Mouse (Mus musculus) left cerebral cortex, postnatal 4 days (tissue): ENCODE measurements at regions not wholly inside any gene's neighbourhood (a gene's known extent, or its start where the extent isn't known, plus 50 kb on each side); places are given as distances from the start of the nearest gene placed in this dataset.

Source experiments
- DNase-seq: peaks from one replicate; pipeline ENCODE4 v3.0.0-alpha.2; 2022
- intact Hi-C: fragments of 180-260 bp; cut with DNase I; formaldehyde crosslinking; loops from one replicate; pipeline ENCODE4 v1.15.1; 2025

DNA sequence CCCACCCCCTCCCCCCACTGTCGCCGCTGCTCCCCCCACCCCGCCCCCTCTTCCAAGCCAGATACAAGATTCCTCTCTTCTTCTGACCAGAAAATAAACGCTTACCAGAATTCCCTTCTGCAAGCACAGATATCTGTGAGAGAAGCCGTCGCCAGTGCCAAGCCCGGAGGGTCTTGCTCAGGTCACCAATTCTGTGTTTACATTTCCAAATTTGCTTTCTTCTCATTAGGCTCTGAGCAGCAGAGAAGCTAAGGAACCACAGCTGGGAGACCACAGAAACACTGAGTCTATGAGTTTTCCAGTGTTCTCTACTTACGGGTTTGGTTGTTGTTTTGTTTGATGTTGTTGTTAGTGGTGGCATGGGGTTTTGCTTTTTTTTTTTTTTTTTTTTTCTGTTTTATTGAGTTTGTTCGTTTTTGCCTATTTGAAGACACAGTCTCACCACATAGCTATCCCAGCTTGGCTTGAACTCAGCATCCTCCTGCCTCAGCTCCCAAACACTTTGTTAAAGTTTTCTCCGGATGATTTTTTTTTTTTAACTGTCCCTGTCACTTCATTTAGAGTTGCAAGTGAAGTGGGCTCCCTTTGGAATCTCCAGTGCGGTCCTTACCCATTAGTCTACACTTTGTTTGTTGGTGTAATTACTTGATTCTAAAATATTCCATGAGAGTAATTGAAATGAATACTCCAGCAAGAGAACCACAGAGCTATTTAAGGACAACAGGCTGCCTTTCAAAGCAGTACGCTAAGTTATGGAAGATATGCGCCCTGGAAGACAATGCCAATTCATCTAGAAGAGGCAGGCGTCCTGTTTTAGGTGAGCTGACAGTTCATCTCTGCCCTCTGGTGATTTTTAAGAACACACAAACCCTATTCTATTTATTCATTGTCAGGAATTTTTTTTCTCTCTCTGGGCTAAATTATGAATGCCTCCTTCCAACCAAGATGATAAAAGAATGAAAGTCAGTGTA is 111.2 kb upstream of the Cpm start:
- DNase-seq: no peak
- intact Hi-C loops: loop anchor here (5.0 kb wide), 1 partner anchor 159 kb away; no protein-coding TSS in a partner anchor

DNA sequence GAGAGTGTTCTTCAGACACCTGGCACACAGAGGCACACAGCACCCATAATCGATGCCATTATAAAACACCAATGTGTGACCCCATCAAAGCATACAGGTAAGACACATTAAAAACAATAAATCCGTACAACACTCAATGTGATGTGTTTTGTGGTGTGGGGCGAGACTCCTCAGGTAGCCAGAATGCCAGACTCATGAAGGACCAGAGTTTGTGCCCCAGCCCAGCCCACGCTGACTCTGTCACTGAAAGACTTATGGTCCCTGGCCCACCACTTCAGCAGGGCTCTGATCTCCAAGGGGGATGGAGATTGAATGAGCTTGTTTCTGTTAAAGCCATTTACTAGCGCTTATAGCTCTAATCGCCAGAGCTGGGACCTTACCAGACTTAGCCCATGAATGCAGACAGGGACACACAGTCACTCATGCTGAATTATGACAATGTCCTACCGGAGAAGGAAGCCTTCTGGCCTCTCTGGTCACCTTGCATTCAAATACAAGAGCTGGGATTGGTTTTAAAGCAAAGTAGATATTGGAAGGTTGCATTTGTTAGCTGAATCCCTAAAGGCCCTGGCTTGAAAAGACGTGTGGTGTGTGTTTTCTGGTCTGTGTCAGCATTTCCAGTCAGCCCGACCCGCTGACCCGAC is 112.1 kb upstream of the Cpm start:
- intact Hi-C loops: loop anchor here (5.0 kb wide), 1 partner anchor 160 kb away; no protein-coding TSS in a partner anchor
- no peak for DNase-seq

DNA sequence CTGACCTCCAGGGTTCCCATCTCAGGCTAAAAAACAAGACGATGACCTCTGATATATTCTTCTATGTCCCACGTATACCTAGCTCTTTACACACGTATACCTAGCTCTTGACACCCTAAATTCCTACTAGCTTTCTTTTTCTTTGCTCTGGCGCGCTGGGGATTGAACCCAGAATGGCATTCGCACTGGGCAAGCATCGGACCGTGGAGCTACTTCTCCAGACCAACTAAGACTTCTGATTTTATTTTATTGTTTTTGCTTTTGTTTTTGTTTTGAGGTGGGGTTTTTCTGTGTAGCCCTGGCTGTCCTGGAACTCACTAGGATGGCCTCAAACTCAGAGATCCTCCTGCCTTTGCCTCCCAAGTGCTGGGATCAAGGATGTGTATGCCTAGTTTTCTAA is 112.8 kb upstream of the Cpm start:
- no peak for DNase-seq
- intact Hi-C loops: loop anchor here (5.0 kb wide), 1 partner anchor 161 kb away; no protein-coding TSS in a partner anchor

DNA sequence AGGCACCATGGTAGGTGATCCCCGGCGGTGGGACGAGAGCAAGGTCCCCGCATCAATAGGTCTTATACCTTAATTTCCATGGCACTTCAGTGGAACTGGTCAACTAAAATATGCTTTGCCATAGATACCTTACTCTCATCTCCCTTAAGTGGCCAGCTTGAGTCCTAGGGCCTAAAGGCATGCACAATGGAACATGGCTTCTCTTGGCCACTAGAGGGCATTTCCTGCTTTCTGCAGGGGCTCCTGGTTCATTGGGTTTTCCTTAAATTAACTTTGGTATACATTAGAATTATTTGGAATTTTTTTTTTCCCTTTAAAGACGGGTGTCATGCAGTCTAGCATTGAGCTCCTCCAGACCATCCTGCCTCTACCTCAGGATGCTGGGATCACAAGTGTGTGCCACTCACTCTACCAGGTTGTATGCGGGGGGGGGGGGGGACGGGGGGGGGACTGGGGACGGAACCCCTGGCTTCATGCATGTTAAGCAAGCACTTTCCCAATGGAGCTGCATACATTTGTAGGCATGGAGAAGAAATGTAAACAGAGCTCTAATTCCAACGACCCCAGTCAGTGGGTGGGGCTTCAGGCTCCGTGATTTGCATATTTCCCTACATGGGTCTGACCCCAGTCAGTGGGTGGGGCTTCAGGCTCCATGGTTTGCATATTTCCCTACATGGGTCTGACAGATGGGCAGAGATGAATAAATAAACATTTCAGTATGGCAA is 113.4 kb upstream of the Cpm start:
- DNase-seq: no peak
- intact Hi-C loops: loop anchor here (5.0 kb wide), 1 partner anchor 161 kb away; no protein-coding TSS in a partner anchor

DNA sequence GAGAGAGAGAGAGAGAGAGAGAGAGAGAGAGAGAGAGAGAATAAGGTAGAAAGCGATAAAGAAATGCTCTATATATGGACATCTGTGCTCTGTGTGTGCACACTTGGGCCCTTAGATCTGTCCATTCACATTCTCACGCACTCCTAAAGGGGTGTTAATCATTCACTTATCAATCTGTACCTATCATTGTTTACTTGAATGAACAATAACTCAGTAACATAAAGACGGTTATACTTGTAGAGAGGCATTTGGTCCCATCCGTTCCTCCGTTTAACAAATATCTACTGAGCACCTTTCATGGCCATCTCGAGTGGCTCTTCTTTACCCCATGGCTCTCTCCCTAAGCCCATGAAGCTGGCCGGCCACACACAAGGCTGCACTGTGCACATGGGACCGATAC is 114.3 kb upstream of the Cpm start:
- DNase-seq: no peak
- intact Hi-C loops: loop anchor here (5.0 kb wide), 1 partner anchor 162 kb away; no protein-coding TSS in a partner anchor

DNA sequence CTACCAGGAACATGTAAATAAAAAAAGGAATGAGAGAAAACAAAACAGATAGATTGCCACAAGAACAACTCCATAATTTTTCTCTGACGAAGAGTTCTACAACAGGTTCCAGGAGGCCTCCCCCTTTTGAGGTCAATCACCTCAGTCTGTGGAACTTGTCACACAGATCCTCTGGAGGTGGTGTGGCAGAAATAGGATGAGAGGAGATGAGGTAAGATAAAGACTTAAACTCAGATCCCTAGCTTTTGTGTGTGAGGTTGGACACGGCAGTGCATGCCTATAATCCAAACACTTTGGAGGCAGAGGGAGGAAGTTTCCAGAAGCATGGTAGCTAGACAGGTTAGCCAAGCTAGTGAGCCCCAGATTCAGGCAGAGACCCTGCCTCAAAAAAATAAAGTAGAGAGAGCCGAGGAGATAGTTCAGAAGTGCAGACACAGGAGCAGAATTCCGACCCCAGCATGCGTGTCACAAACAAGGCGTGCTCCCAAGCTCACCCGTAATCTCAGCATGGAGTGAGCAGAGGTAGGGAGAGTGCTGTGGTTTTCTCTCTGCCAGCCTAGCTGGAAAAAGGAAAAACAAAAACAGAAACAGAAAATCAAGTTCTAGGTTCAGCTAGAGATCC is 115.3 kb upstream of the Cpm start:
- intact Hi-C loops: no loop called here

DNA sequence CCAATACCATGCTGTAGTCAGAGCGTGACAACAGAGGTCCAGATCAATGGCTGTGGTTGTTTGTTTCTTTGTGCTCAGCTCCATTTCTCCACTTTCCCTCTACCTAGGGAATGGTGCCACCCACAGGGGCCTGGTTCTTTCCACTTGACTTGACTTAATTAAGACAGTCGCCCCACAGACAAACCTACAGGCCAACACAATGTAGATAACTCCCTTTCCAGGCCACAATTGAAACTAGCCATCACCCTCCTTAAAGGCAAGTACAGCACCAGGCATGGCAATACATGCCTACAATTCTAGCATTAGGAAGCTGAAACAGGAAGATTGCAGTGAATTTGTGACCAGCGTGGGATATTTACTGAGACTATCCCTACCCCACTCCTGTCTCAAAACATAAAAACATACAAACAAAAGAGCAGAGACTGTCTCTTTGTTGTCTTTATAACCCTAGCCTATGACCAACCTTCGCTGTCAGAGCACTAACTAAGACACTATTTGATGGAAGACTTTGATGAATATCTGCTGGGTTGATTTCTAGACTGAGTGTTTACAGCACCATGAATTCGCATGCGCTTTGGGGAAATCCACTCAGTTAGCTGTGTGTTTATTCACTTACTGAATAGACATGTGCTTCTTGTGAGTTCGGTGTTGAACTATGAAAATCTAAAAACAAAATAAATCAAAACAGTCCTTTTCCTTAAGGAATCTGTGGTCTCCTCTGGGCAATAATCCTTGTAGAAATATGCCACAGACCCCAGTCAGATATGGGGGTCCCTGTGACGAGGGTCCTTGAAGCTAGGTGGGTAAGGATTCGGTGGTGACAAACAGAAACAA is 116.7 kb upstream of the Cpm start:
- DNase-seq: no peak
- intact Hi-C loops: no loop called here

More for the DNA sequence above, 115.3 kb upstream of the Cpm start:
- no peak for DNase-seq

DNA sequence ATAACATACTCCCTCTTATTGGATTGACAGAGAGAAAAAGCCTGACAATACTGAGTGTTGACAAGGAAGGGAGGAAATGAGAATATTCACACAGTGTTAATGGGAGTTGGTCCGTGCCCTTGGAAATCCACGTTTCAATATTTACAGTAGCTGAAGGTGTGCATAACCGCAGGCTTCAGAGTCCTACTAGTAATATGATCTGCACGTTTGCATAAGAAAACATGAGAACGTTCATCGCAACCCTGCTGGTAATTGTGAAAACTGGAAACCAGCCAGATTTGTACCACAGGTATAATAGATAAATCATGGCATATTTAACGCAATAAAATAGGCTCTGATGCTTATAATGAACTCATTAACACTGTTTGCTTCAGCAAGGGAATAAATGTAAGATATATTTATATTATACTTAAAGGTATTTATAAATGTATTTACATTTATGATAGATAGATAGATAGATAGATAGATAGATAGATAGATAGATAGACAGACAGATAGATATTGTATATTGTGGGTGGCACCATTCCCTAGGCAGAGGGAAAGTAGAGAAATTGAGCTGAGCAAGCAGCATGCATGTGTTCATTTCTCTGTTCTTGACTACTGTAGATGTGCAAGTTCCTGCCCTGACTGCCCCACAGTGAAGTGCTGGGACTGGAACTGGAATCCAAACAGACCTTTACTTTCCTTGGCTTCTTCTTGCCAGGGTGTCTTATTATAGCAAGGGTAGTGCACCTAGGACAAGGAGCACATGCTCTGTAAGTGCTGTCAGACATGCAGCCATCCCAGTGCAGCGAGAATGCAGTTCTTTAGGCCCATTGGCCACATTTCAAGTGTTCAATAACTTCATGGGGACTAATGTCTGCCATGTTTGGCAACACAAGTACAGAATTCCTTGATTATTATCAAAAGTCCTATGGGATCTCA is 117.6 kb upstream of the Cpm start:
- DNase-seq: no peak
- intact Hi-C loops: no loop called here

DNA sequence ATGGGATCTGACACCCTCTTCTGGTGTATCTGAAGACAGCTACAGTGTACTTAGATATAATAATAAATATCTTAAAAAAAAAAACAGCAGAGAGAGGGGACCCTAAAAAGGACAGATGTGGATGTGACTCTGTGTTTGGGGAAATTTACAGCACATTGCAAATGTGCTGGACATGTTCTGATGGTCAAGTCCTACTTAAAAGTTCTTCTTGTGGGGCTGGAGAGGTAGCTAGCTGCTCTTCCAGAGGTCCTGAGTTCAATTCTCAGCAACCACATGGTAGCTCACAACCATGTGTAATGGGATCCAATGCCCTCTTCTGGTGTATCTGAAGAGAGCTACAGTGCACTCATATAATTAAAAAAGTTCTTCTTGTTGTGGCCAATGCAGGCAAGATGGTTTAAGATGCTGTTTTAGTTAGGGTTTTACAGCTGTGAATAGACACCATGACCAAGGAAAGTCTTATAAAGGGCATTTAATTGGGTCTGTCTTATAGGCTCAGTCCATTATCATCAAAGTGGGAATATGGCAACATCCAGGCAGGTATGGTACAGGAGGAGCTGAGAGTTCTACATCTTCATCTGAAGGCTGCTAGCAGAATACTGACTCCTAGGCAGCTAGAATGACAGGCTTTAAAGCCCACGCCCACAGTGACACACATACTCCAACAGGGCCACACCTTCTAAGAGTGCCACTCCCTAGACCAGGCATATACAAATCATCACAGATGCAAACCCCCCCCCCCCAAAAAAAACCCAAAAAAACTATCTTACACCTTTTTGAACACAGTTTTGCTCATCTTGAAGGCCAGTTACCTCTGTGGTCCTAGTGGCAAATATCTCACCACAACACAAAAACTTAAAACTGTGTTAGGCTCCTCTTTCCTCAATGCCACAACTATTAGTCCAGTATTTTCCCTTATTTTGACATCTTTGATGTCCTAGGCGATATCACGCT is 118.5 kb upstream of the Cpm start:
- intact Hi-C loops: no loop called here
- DNase-seq: no peak

DNA sequence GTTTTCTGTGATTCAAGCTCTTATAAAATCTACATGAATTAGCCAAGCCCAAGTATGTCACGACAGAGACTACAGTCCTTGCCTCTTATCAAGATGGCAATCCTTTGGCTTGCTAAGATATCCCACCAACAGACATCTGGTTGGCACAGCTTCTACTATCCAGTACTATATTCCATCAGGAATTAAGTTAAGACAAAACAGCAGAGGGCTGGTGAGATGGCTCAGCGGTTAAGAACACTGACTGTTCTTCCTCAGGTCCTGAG is 119.1 kb upstream of the Cpm start:
- intact Hi-C loops: no loop called here
- DNase-seq: no peak

DNA sequence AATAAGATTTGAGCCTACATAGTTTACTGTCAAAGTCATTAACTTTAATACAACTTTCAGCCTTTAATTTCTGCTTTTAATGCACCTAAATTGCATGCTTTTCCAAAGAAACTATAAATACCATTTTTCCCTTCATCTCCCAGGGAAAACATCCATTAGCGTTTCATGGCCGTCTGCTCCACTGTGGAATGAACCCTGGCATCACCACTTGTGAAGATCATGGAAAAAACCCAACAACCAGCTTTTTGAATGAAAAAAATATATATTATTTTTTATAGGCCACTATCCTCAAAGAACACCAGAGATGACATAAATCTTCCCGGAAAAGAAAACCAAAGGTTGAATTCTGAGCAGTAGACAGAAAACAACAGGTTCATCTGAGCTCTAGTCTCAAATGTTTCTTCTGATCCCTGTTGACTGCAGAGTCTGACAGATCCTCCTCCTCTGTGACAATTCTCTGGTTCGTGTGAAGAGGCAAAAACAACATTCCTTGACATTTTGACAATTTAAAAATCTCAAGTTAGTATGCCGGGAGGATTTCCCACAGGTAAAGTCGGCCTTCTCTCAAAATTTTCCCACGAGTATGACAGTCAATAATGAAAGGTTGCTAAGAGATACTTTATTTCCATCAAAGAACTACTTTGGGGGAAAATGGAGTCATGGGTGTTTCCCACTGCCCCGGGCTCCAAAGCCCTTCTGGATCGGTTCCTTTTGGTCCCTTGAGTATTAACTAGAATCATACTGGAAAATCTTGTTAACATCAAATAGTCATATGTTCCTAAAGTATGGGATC is 119.7 kb upstream of the Cpm start:
- intact Hi-C loops: no loop called here
- DNase-seq: no peak

DNA sequence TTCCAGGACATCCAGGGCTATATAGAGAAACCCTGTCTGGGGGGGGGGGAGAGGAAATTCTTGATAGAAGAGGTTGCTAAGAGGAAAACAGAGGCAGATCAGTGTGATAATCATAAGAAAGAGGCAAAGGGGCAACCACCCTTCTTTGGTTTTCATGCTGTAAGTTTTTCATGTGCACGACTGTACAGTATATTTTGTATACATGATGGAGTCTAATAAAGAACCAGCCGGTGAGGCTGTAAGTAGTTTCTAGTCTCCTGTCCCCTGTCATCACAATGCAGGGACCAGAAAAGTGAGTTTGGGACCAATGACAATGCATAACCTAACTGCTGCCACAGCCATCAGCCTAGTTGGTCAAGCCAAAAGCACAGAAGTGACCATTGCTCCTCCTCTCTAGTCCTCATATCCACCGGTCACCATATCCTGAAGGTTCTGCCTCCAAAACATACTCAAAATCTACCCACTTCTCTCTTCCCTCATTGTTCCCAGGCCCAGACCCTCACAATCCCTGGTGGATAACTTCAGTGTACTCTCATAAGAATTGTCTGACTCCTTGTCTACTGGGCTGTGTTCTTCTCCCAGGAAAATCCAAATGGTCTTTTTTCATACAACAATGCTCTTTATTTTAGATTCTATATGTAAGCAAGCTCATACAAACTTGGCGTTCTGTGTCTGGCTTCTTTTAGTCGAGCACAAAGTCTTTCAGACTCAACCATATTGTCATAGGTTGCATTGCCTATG is 122.9 kb upstream of the Cpm start:
- intact Hi-C loops: no loop called here
- no peak for DNase-seq

DNA sequence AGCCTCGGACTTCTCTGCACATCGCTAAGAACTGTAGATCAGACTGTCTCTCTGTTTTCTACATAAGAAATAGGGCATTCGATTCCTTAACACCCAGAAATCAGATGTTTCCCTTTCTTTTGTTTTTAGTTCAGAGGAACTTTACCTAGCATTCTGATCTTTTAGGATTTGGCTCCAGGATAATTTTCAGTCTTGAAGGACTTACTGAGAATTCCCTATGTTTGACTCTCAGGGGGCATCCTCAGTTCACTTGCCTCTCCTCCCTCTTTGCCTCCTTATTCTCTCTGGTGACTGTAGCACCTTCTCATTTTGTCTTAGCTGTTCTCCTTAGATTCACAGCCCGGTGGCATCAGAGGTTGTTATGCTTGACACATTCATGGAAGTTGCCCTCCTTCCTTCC is 123.8 kb upstream of the Cpm start:
- intact Hi-C loops: no loop called here
- DNase-seq: no peak

DNA sequence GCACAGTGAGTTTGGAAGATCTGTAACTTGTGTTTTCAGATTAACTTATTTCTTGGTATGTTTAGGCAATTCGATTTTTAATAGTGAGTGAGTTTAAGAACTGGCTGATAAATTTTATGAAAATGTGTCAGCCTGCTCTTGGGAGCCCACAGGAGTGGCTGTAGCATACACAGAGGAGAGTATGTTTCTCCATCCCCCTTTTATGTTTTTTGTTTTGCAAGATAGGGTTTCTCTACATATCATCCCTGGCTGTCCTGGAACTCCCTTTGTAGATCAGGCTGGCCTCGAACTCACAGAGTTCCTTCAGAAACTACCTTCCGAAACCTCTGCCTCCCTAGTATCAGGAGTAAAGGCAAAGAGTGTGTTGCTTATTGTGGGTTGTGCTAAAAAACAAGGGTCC is 124.2 kb upstream of the Cpm start:
- intact Hi-C loops: no loop called here
- DNase-seq: no peak

DNA sequence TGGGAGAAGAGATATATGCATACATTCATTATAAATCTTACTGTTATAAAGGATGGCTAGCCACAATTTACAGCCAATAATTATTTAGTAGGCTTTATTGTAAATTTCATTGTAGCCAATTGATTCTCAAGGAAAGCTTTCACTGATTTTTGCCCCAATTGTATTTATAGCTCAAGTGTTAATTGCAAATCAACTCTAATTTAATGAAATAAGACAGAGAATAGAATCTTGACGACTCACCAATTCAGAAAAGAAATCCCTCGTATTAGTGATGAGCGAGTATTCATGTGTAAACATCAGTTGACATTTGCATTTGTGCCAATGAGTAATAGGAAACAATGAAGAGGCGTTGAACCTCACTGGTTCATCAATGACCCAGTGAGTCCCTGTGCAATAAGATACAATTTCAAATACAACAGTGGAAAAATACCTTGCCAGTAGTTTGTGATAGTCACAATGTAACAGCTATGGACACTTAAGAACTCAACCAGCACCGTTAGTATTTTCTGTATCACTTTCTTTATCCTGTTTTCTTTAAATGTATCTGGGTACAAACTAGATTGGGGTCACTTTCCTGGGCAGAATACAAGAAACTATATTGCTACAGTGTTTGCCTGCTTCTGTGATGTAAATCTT is 124.6 kb upstream of the Cpsf6 start:
- intact Hi-C loops: no loop called here
- no peak for DNase-seq
